Mouse (Mus musculus) lung, postnatal 4 days (tissue): ENCODE results near the gene Rap1a.

Source experiments
- DNase-seq, 2 experiments: peaks; one replicate each; pipeline ENCODE4 v3.0.0; 2021

The Rap1a gene

GRCm38 (mm10) chr3:105758098-105758497, 43.0 kb downstream of the Rap1a start:
- DNase-seq, result no peak

GRCm38 (mm10) chr3:105757323-105758083, 43.6 kb downstream of the Rap1a start:
- no peak for DNase-seq

DNA sequence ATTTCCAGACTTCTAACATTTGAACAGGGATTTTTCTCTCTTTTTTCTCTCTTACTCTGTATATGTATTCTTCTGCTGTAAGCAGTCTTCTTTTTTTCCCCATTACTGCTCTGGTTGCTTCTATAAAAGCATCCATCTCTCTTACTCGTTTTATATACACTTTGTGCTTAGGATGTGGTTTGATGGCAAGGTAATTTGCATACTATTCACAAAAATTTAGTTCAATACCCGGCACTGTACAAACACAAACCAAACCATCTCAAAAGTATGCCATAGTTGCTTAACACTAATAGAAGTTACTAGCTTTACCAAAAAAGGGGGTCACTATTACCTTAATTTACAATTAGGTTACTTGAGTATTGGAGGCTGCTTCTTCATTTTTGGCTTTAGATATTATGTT, 44.6 kb downstream of the Rap1a start:
- no peak for DNase-seq

- peak; percentile 21 to 36 for DNase-seq
Measured at GRCm38 (mm10) chr3:105755123-105755522, 46.0 kb downstream of the Rap1a start.

- DNase-seq, result no peak
Measured at GRCm38 (mm10) chr3:105754184-105754583, 47.0 kb downstream of the Rap1a start.

DNA sequence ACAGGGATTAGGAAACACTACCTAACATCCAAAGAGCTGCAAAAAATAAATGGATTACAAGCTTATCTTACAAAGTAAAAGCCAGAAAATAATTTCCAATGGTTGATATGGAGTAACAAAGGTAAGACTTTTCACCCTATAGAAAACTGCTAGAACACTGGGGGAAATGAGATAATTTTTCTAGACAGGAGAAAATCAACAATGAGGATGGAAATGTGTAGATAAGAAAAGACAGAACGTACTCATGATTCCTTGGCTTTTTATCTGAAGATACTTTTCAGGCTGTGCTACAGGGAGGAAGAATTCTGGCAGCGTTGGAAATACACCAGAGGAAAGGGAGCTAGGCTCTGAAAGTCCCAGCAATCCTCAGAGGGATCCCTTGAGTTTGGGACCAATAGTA, 50.3 kb downstream of the Rap1a start:
- DNase-seq, result no peak

DNA sequence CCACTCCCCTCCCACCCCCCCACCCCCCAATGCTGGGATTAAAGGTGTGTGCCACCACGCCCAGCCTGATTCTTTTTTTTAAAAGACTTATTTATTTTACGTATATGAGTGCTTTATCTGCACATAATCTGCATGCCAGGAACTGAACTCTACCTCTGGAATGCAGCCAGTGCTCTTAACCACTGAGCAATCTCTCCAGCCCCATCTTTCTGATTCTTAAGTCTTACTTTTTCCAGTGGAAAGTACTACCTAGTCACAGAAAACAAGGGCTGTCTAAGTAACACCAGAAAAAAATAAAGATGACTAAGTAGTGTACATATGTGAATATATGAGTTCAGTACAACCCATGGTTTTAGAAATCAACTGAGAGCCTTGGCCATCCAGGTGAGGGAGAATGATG, 54.6 kb downstream of the Rap1a start:
- no peak for DNase-seq

GRCm38 (mm10) chr3:105737666-105738065, 63.5 kb downstream of the Rap1a start:
- DNase-seq, result no peak

- no peak for DNase-seq
Measured at GRCm38 (mm10) chr3:105737070-105737469, 64.1 kb downstream of the Rap1a start.

GRCm38 (mm10) chr3:105736148-105736547, 65.0 kb downstream of the Rap1a start:
- no peak for DNase-seq

- no peak for DNase-seq
Measured at GRCm38 (mm10) chr3:105735285-105735684, 65.9 kb downstream of the Rap1a start.

DNA sequence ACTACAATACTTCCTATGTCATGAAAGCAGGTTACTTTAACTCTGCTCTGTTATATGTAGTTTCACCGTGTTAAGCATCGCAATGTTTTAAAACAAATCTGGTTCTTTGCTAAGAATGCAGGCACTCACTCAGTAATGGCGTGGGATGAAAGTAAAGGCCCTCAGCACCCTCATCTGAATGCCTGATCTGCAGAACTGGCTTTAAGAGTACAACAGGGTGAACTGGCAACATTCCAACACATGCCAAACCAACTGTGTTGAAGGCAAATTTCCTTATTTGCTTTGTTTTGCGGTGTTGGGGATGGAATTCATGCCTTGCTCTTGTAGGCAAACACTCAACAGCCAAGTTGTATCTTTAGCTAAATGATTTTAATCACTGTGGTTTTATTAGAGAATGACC, 67.6 kb downstream of the Rap1a start:
- DNase-seq, result no peak

GRCm38 (mm10) chr3:105732360-105732759, 68.8 kb downstream of the Rap1a start:
- no peak for DNase-seq

DNA sequence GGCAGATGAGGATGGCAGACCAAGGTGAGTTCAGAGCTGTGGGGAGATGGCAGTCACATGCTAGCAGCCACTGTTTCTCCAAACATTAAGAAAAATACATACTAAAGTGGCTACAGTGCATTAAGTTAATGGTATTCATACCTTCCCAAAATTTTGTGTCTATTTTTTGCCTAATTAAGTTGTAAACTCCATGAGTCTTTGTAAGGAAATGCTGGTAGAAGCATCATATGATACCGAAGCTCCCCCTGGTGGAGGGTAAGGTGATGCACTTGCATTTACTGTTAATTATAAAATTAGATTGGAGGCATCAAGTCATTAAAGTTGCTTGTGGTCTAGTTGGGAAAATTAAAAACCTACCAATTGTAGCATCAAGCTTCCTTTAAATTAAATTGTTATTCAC, 75.1 kb downstream of the Rap1a start:
- peak in 1 of 2 experiments; percentile 65 for DNase-seq

GRCm38 (mm10) chr3:105722510-105722909, 78.6 kb downstream of the Rap1a start:
- DNase-seq, result no peak

DNA sequence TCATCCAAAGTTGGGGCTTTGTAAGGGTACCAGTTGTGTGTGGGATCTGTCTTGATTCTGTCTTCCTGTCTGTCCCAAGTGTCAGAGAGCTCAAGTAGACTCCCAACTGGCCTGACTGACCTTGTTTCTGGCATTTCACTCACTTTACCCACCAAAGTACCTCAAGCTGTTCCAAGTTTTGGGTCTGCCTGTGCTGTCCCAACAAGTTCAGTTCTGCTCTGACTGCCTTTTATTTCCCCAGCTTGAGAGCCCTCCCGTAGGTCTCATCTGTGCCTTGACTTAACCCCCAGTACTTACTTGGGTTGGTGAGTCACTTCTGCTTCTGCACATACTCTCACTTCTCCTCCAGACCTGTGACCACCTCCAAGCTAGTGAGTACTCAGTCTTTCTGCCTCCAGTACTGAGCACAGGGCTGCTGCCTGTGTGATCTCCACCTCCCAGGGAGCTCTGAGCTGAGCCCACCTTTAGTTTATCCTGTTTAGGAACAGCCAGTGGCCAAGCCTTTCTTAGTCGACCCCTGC, 79.4 kb downstream of the Rap1a start:
- no peak for DNase-seq

DNA sequence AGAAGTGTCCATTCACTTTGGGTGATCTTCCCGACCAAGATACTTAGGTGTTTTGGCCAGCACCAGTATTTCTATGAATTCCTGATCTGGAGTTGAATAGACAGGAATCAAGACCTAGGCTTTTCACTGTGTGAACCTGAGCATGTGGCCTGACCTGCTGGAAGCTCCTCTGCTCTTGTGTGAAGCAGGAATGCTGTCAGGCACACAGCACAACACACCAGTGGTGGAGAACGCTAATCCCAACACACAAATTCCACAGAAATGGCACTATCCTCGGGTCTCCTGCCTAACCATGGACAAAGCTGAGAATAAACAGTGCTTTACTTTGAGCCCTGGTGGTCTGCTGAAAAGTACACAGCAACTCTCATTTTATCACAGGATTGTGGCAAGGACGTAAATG, 80.6 kb downstream of the Rap1a start:
- no peak for DNase-seq

DNA sequence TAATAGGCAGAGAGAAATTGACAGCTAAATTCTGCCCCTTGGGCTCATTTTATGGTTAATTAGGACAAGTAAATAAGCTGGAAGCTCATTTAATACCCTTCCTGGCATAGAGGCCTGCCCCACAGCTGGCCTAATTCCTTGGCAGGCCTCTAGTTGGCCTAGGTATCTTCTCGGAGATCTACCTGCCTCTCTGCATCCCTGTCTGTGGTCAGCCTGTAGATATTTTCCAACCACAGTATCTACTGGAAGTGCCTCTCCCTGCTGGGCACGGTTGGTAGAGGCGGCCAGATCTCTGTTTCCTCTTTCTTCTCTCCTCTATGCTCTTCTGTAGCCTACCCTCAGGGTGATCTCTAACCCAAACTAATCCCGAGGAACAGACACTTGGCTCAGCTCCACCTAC, 81.2 kb downstream of the Rap1a start:
- no peak for DNase-seq

DNA sequence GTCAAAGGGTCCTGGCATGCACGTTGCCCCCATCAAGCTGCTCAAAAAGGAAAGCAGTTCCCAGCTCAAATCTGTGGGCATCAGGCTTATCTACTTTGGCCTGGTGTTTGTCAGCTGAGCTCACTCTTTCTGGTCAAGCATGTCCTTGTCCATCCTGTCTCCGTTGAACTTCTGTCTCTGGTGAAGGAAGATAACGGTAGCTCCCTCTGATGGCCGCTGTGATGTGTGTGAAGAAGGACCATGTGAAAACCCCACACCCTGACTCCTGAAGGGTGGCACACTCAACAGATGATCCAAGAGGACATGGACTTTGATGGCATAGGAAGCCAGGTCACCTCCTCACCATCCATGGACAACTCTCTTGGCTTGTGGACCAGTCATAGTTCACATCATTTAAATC, 82.4 kb downstream of the Rap1a start:
- no peak for DNase-seq

DNA sequence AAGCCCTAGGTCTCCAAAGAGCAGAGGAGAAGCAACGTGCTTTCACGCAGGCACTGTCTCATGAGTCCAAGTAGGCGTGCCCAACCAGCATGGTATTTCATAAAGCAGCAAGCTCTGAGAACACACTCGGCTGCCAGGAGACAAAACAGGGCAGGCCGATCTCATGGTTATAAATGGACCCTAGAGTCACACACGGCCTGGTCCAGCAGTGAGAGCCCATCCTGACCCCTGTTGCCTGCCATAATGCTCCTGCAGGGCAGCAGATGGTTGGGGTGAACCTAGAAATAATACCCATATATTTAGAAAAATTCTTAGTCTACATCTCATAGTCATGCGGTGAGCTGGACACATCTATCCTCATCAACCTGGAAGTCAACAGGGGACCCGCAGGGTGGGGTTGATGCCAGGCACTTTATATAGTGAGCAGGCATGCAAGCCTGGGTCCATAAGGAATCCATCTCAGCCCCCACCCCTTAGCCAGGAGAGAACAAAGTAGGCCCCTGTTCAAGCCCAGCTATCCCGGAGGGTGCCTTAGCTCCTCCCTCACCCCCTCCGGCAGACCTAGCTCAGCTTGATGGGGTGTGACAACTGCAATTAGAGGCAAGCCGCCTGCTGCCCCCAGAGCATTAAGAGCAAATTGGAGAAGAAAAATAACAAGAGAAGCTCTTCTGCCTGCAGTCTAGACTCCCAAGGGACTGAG, 83.1 kb downstream of the Rap1a start:
- DNase-seq, result no peak

- peak in 1 of 2 experiments; percentile 36 for DNase-seq
Measured at GRCm38 (mm10) chr3:105716353-105717000, 84.7 kb downstream of the Rap1a start.

- DNase-seq, result no peak
Measured at GRCm38 (mm10) chr3:105714820-105715167, 86.3 kb downstream of the Rap1a start.

DNA sequence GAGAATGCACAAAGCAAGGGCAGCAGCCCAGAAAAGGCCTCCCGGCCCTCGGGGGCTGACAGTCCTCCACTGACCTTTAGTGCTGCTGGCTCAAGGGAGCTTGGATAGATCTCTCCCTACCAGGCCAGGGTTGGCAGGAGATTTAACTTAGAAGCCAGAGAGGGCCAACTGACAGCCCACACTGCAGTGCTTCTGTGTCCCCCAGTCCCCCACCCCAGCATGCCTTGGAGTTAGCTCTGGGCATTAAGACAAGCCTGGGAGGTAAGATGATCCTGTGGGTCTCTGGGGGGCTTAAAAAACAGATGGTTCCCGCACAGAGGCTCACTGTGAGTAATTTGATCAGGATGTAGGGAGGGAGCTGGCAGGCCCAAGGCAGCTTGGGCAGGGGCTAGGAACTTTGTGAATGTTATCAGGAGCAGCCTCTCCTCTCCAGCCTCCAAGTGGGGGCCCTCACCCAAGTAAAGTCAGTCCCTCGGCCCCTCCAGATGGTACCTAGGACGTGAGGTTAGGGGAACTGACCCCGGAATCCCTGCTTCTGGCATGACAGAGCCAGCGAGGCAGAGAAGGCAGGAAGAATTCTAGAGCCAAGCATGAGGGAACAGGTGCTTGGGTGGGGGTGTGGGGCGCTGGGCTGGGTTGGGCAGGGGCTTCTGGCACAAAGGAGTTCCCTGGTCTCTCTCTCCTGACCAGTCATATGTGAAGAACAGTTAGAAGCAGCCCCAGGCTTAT, 86.9 kb downstream of the Rap1a start:
- DNase-seq, result no peak
